Comparison of ENCODE assay signal across 8 mouse cellular contexts in genomic region chr9:123479196-123479669, GRCm38 (mm10). TPM values are rescaled to one million over a fixed set of nuclear protein-coding genes. Genes with fewer than 3 reads are reported as not detected.
A peak's percentile ranks its signal among the peaks of the same experiment; 100 is the strongest.
DNase-seq lines count a peak whose midpoint lies in the region; ATAC-seq lines count a peak whose summit lies in the region.

No protein-coding gene starts in this region.

- WGBS in heart, embryonic 12.5 days: 15% methylated on average over 17 of the region's 17 CpGs
- 25% methylated on average over 17 of the region's 17 CpGs for WGBS in limb, embryonic 10.5 days
- WGBS in midbrain, embryonic 15.5 days: 17% methylated on average over 17 of the region's 17 CpGs

- H3K9me3 ChIP-seq in heart, embryonic 12.5 days (replicated peaks): no peaks in the 10 kb centered on the region
- H3K9me3 ChIP-seq in limb, embryonic 10.5 days (replicated peaks): no peaks in the 10 kb centered on the region; the same call in 1 of the 2 replicates
- no peaks in the 10 kb centered on the region for H3K9me3 ChIP-seq in midbrain, embryonic 15.5 days

- peaks cover 13% of the 10 kb centered on the region for H3K36me3 ChIP-seq in heart, embryonic 12.5 days
- H3K36me3 ChIP-seq in limb, embryonic 10.5 days: peaks cover 49% of the 10 kb centered on the region
- no peaks in the 10 kb centered on the region for H3K36me3 ChIP-seq in midbrain, embryonic 15.5 days (replicated peaks)

- peak overlapping the region; percentile 89 for H3K27ac ChIP-seq in heart, embryonic 12.5 days (ENCODE audit: poor library complexity, severe bottlenecking)
- H3K27ac ChIP-seq in limb, embryonic 10.5 days: peak overlapping the region; percentile 87
- H3K27ac ChIP-seq in midbrain, embryonic 15.5 days: no peak overlapping the region

- peaks cover 58% of the 10 kb centered on the region for H3K4me1 ChIP-seq in heart, embryonic 12.5 days (replicated peaks)
- H3K4me1 ChIP-seq in limb, embryonic 10.5 days: peaks cover 53% of the 10 kb centered on the region
- H3K4me1 ChIP-seq in midbrain, embryonic 15.5 days: peaks cover 18% of the 10 kb centered on the region

- peak overlapping the region; percentile 89 for H3K9ac ChIP-seq in heart, embryonic 12.5 days
- peak overlapping the region; percentile 50 for H3K9ac ChIP-seq in midbrain, embryonic 15.5 days

- no peaks in the 10 kb centered on the region for H3K27me3 ChIP-seq in heart, embryonic 12.5 days (replicated peaks)
- no peaks in the 10 kb centered on the region for H3K27me3 ChIP-seq in limb, embryonic 10.5 days (ENCODE audit: low read depth, poor library complexity, severe bottlenecking)
- 0 out of 2 replicates have a peak, but pooled peaks cover 3% of the 10 kb centered on the region for H3K27me3 ChIP-seq in midbrain, embryonic 15.5 days (replicated peaks)

- peak; percentile 19 for ATAC-seq in activated CD4-positive, CD25-positive, alpha-beta regulatory T cell, adult 4 months
- 0 out of 2 replicates have a peak, but pooled peaks have one; percentile 4 for ATAC-seq in heart, embryonic 12.5 days (ENCODE audit: insufficient number of reproducible peaks, low FRiP score)
- peak; percentile 57; the same call in 1 of the 2 replicates for ATAC-seq in midbrain, embryonic 15.5 days (replicated peaks)

- peak; percentile 34 for DNase-seq in cerebellum, adult 11-12 months
- DNase-seq in cerebellum, adult 9-10 months: no peak
- DNase-seq in limb, embryonic 10.5 days (ENCODE audit: low spot score): peak; percentile 54
- peak; percentile 11 to 25 for DNase-seq in thymus, postnatal 10 days (ENCODE audit: low spot score in 2 of 2)
- DNase-seq in layer of hippocampus, adult 18-20 months (ENCODE audit: low spot score in 2 of 2): no peak

- peak overlapping the region; percentile 96 for H3K4me2 ChIP-seq in heart, embryonic 12.5 days
- H3K4me2 ChIP-seq in midbrain, embryonic 15.5 days: peak overlapping the region; percentile 75

- H3K4me3 ChIP-seq in heart, embryonic 12.5 days: peak overlapping the region; percentile 83
- peak overlapping the region; percentile 60 for H3K4me3 ChIP-seq in limb, embryonic 10.5 days
- peak overlapping the region; percentile 56 for H3K4me3 ChIP-seq in midbrain, embryonic 15.5 days

RNA-seq across cellular contexts. Expression of gene Limd1, which starts 0.7 kb away (rescaled TPM):
- polyA plus RNA-seq in activated CD4-positive, CD25-positive, alpha-beta regulatory T cell, adult 4 months (2017; shearing (Covaris generic)): 10 to 100 TPM; 31.3 to 38.7 TPM
- polyA plus RNA-seq in heart, embryonic 12.5 days (2016; fragmentation: Nextera tagmentation; extraction: Ambion mirVana): 37.8 and 40.8 TPM in 2 replicates
- 55.2 and 55.8 TPM in 2 replicates for polyA plus RNA-seq in limb, embryonic 10.5 days (2016; fragmentation: Nextera tagmentation; extraction: Ambion mirVana)
- polyA plus RNA-seq in midbrain, embryonic 15.5 days (2015; fragmentation: Nextera tagmentation; extraction: Ambion mirVana): 11.4 and 13.9 TPM in 2 replicates
- total RNA-seq in layer of hippocampus, adult 18-20 months (2021): 1 to 10 TPM; 6.9 to 7.8 TPM

RNA-seq across cellular contexts. Expression of gene Sacm1l, which starts 50.3 kb away (rescaled TPM):
- 10 to 100 TPM; 45.6 to 59.3 TPM for polyA plus RNA-seq in activated CD4-positive, CD25-positive, alpha-beta regulatory T cell, adult 4 months (2017; shearing (Covaris generic))
- 48.2 and 54.3 TPM in 2 replicates for polyA plus RNA-seq in heart, embryonic 12.5 days (2016; fragmentation: Nextera tagmentation; extraction: Ambion mirVana)
- polyA plus RNA-seq in limb, embryonic 10.5 days (2016; fragmentation: Nextera tagmentation; extraction: Ambion mirVana): 39.9 and 45.3 TPM in 2 replicates
- polyA plus RNA-seq in midbrain, embryonic 15.5 days (2015; fragmentation: Nextera tagmentation; extraction: Ambion mirVana): 49.0 and 50.9 TPM in 2 replicates
- total RNA-seq in layer of hippocampus, adult 18-20 months (2021): 10 to 100 TPM; 61.8 to 62.3 TPM

Comparison
In these comparisons a context has a peak if more than half of its experiments do, and no peak if none do; other contexts are left out.
1. DNase-seq: peak in cerebellum, adult 11-12 months (single experiment), limb, embryonic 10.5 days (single experiment) and thymus, postnatal 10 days (2 of 2); none in cerebellum, adult 9-10 months (single experiment) and layer of hippocampus, adult 18-20 months (0 of 2).
2. ATAC-seq: peak in every context shown above with its lines; median percentile 57 in midbrain, embryonic 15.5 days; 19 in activated CD4-positive, CD25-positive, alpha-beta regulatory T cell, adult 4 months; 4 in heart, embryonic 12.5 days.
3. Peak in every context shown above with its lines, with median percentiles within 50 percentile points of each other: H3K4me3 ChIP-seq.